Mouse (Mus musculus): ENCODE measurements around the gene Cfap20. TPM values are rescaled to one million over a fixed set of nuclear protein-coding genes. Genes with fewer than 3 reads are reported as not detected.

Gene Cfap20
- polyA plus RNA-seq, 1 experiment from 2014 or later: 121 TPM

Other genes with a start within 250 kb of the Cfap20 start
- gene Kifc3, start 232.1 kb downstream of the Cfap20 start, polyA plus RNA-seq (2015; fragmentation: Nextera tagmentation; extraction: Ambion mirVana): 27.2 and 28.5 TPM in 2 replicates
- gene Cngb1, start 128.3 kb downstream of the Cfap20 start, polyA plus RNA-seq (2015; fragmentation: Nextera tagmentation; extraction: Ambion mirVana): 0.26 and 0.86 TPM in 2 replicates
- 1.7 and 2.5 TPM in 2 replicates for gene Tepp, start 124.3 kb downstream of the Cfap20 start, polyA plus RNA-seq (2015; fragmentation: Nextera tagmentation; extraction: Ambion mirVana)
- gene Zfp319, start 102.9 kb downstream of the Cfap20 start, polyA plus RNA-seq (2015; fragmentation: Nextera tagmentation; extraction: Ambion mirVana): 12.4 and 12.6 TPM in 2 replicates
- 30.1 and 33.0 TPM in 2 replicates for gene Usb1, start 102.6 kb downstream of the Cfap20 start, polyA plus RNA-seq (2015; fragmentation: Nextera tagmentation; extraction: Ambion mirVana)
- gene Mmp15, start 82.6 kb downstream of the Cfap20 start, polyA plus RNA-seq (2015; fragmentation: Nextera tagmentation; extraction: Ambion mirVana): 20.9 and 21.4 TPM in 2 replicates
- 7.3 and 8.5 TPM in 2 replicates for gene Csnk2a2, start 55.2 kb upstream of the Cfap20 start, polyA plus RNA-seq (2015; fragmentation: Nextera tagmentation; extraction: Ambion mirVana)
- 0.78 and 1.0 TPM in 2 replicates for gene Ccdc113, start 99.2 kb upstream of the Cfap20 start, polyA plus RNA-seq (2015; fragmentation: Nextera tagmentation; extraction: Ambion mirVana)
- not detected in 2 replicates for gene Prss54, start 141.5 kb upstream of the Cfap20 start, polyA plus RNA-seq (2015; fragmentation: Nextera tagmentation; extraction: Ambion mirVana)
- 7.8 and 9.8 TPM in 2 replicates for gene Gins3, start 198.6 kb upstream of the Cfap20 start, polyA plus RNA-seq (2015; fragmentation: Nextera tagmentation; extraction: Ambion mirVana)
- 495 and 557 TPM in 2 replicates for gene Ndrg4, start 242.1 kb upstream of the Cfap20 start, polyA plus RNA-seq (2015; fragmentation: Nextera tagmentation; extraction: Ambion mirVana)